Mouse (Mus musculus) right cerebral cortex, postnatal 25 days (tissue): Measurements from ENCODE around the gene Grm4.
"Not testable (repeated sequence)": the region's sequence is repeated elsewhere in the genome, so short reads cannot be mapped to it uniquely, and the experiment has no call there.

Experiments
- DNase-seq: peaks from one replicate; pipeline ENCODE4 v3.0.0; 2022

Grm4 gene

DNA sequence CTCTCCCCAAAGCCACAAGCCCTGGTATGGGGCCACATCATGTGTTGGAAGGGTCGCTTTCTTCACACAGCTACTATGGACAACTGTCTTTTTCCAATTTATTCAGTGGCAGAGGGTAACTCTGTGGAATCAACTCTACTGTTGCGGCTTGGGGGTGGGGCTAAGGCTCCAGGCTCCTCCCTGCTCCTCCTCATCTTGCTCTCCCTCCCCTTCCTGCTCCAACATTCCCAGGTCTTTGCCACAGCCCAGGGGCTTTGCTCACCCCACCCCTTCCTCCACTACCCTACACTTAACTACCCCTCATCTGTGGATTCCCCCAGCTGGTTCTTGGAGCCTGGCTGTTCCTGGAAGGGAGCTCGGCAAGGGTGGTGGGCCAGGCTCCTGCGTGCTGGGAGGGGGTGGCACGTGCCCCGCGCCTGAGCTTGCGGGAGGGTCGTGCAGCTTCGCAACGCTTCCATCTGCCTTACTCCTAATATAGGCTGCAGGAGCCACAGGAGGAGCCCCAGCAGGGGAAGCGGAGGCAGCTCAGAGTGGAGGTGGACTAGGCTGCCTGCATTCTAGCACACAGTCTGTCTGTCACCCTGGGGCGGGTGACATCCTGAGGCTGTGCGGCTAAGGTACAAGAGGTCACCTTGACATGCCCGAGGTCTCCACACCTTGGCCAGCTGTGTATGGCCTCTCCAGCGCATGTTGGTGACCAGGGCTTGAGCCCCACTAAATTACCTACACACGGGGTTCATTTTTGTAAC is 135.5 kb downstream of the Grm4 start:
- DNase-seq, result peak; percentile 24

DNA sequence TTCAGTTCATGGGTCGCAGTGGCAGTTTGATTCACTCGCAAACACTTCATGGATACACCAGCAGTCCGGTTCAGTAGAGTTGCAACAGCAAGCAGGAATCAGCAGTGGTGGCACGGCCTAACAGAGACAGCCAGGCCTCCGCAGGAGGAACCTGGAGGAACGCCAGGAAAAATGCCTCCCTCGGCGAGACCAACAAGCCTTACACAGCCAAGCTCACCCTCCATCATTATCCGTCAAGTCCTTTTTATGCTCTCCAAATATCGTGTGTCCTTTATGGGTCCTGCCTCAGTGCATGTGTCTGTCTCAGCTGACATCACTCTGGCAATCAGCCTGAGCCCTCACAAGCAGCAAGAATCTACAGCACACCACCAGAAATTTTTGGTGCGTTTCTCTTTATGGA is 138.3 kb downstream of the Grm4 start:
- no peak for DNase-seq

DNA sequence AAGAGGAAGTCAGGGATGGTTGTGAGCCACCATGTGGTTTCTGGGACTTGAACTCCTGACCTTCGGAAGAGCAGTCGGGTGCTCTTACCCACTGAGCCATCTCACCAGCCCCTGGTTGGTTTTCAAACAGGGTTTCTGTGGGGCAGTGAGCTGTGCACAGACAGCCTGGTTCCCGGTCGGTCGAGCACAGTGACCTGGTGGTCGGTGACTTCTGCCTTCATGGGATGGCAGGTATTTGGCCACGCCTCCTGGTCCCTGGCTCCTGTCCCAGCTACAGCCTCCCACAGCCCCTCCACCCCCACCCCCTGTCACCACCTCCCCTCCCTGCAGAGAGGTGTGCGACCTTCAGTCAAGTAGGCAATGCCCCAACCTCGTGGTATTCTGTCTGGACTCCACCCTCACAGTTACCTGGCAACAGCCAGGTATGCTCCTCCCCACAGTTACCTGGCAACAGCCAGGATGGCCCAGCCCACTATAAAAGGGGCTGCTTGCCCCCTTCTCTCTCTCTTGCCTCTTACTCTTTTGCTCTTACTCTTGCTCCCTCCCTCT is 140.2 kb downstream of the Grm4 start:
- DNase-seq, result not testable (repeated sequence)

DNA sequence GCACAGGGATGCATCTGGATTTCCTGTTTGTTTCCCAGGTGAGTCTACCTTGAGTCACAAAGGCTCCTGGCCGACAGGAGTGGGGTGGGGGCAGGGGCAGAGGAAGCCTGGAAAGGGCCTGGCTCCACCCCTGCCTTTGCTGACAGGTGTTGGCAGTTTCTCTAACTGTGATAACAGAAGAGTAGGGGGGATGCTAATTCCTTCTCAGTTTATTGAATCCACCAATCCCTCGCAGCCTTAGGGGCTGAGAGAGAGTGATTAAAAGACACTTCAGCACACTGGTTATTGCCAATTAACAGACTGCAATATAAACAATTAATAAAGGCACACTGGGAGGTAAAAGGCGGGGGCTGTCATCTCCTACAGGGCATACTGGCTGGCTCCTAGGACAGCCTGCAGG is 142.2 kb downstream of the Grm4 start:
- DNase-seq, result no peak

DNA sequence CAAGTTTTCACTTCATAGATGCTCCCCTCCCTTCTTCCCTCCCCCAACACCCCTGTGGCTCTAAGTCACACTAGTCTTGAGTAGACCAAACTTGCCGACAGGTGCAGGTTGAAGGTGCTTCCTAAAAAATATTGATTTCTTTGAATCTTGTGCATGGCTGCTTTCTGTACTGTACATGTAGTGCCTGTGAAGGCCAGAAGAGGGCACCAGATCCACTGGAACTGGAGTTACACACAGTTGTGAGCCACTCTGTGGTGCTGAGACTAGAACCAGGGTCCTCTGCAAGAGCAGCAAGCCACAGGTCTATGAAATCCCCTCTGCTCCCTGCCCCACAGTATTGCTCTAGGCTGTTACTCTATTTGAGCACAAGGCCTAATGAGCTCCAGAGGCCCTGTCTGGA is 144.1 kb downstream of the Grm4 start:
- no peak for DNase-seq

DNA sequence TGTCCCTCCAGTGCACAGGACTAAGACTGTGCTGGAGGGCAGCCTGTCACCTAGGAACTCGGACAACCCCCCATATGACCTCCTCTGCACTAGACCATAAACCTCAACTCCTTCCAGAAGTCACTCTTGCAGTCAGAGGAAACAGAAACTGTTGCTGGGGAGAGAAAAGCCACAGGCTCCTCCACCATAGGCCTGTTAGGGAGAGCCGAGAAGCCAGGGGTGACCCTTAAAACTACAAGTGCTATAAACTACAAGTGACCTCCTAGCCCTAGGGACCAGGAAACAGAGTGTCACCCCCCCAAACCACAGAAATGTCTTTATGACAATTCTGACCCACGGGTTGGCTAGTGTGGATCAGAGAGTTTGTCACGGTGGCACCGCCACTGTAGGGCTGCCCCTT is 145.7 kb downstream of the Grm4 start:
- DNase-seq, result no peak
